Mouse (Mus musculus): ENCODE data around the gene Lgals3. TPM values are rescaled to one million over a fixed set of nuclear protein-coding genes. Genes with fewer than 3 reads are reported as not detected.

Lgals3 gene
- total RNA-seq, 2 experiments from 2014 or later = 2.8 to 5.8 TPM

- DNase-seq = no peak
- intact Hi-C loops (cut with DNase I) = no loop called here
Measured at GRCm38 (mm10) chr14:47418666-47418991, 51.1 kb downstream of the Lgals3 start.

GRCm38 (mm10) chr14:47419034-47419625 lies 51.6 kb downstream of the Lgals3 start:
- no peak for DNase-seq
- intact Hi-C loops (cut with DNase I) = no loop called here

DNA sequence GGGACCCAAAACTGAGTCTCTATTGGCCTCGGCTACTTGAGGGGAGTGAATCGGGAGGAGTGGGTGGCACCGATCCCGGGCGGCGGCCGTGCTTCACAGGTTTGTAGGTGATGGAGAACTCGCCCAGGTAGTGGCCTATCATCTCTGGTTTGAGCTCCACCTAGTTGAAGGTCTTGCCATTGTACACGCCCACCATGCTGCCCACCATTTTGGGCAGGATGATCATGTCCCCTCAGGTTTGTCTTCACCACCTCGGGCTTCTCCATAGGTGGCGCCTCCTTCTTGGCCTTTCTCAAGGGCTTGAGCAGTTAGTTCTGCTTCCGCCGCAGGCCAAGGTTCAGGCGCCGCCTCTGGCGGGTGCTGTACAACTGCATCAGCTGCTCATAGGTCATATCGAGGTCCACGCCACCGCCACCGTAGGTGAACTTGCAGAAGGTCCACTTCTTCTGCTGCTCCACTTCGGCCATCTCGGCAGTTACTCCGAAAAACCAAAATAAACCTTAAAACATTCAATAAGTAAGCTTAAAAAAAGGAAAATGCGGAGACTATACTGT lies 52.2 kb downstream of the Lgals3 start:
- DNase-seq = no peak
- intact Hi-C loops (cut with DNase I) = no loop called here

GRCm38 (mm10) chr14:47421606-47422005 lies 54.1 kb downstream of the Lgals3 start:
- no peak for DNase-seq
- intact Hi-C loops (cut with DNase I) = no loop called here

DNA sequence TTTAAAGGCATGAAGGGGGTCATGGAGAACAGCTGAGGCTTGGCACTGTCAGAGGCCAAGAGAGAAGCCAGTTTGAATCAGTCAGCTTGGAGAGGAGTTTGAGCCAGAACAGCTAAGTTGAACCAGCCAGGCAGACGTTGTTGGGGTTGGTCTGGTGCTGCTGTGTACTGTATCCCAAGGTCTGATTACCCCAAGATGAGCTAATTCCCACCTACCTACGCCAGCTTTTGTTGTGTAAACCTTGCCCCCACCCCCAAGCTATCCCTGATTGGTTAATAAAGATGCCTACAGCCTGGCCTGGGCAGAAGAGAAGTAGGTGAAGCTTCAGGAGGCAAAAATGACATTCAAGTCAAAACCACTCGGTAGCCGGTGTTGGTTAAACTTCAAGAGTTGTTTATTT lies 54.9 kb downstream of the Lgals3 start:
- intact Hi-C loops (cut with DNase I) = no loop called here
- DNase-seq = no peak

- no peak for DNase-seq
- intact Hi-C loops (cut with DNase I) = no loop called here
Measured at GRCm38 (mm10) chr14:47432987-47433386, 65.4 kb downstream of the Lgals3 start.

Other genes with a start within 250 kb of the Lgals3 start
- gene Gch1, start 178.3 kb upstream of the Lgals3 start, total RNA-seq (2021) = 1 to 10 TPM; 2.0 to 2.6 TPM
- under 1 TPM; 0.59 to 0.64 TPM for gene Wdhd1, start 90.9 kb upstream of the Lgals3 start, total RNA-seq (2021)
- 1 to 10 TPM; 6.2 to 6.5 TPM for gene Socs4, start 90.8 kb upstream of the Lgals3 start, total RNA-seq (2021)
- 10 to 100 TPM; 21.6 to 22.5 TPM for gene Mapk1ip1l, start 69.5 kb upstream of the Lgals3 start, total RNA-seq (2021)
- gene Dlgap5, start 50.7 kb downstream of the Lgals3 start, total RNA-seq (2021) = under 1 TPM; 0.49 to 0.56 TPM
- 10 to 100 TPM in 1 of 2 experiments, 1 to 10 TPM in 1; 9.1 to 11.0 TPM for gene Fbxo34, start 82.7 kb downstream of the Lgals3 start, total RNA-seq (2021)
- gene Atg14, start 202.9 kb downstream of the Lgals3 start, total RNA-seq (2021) = 1 to 10 TPM; 6.0 to 8.1 TPM